Mouse (Mus musculus) forebrain, embryonic 14.5 days (tissue): ENCODE results near the gene Hat1. TPM values are rescaled to one million over a fixed set of nuclear protein-coding genes. Genes with fewer than 3 reads are reported as not detected.

Experiments
- ATAC-seq: fragments of 200-750 bp; cut with Nextera tagmentation; 2 replicates; pipeline ENCODE4 v1.8.0; 2017; ENCODE audit warnings: mild to moderate bottlenecking, moderate library complexity
- DNase-seq: peaks from one replicate; pipeline ENCODE4 v3.0.0-alpha.2; 2015; ENCODE audit warnings: low spot score
- H3K27ac ChIP-seq: fragments of 300-500 bp; sonication (generic); 2 replicates; pipeline ENCODE4 v1.5.1; 2014; ENCODE audit warnings: low read depth, mild to moderate bottlenecking, control low read depth, low read length, moderate library complexity
- H3K27me3 ChIP-seq: fragments of 300-500 bp; sonication (generic); replicated peaks from 2 replicates; pipeline ENCODE4 v1.6.1; 2014; ENCODE audit warnings: low read length, control low read depth, mixed read lengths; ENCODE audit not compliant: control insufficient read depth, insufficient read depth
- H3K36me3 ChIP-seq: fragments of 300-500 bp; sonication (generic); 2 replicates; pipeline ENCODE4 v1.6.1; 2014; ENCODE audit warnings: low read length, control low read depth; ENCODE audit not compliant: control insufficient read depth, insufficient read depth
- H3K4me1 ChIP-seq: fragments of 300-500 bp; sonication (generic); 2 replicates; pipeline ENCODE4 v1.6.1; 2014; ENCODE audit warnings: antibody characterized with exemption, low read length, control low read depth; ENCODE audit not compliant: control insufficient read depth, insufficient read depth
- H3K4me2 ChIP-seq: fragments of 300-500 bp; sonication (generic); 2 replicates; pipeline ENCODE4 v1.6.1; 2014; ENCODE audit warnings: mild to moderate bottlenecking, control low read depth, low read length
- H3K4me3 ChIP-seq: fragments of 300-500 bp; sonication (generic); 2 replicates; pipeline ENCODE4 v1.5.1; 2014; ENCODE audit warnings: low read depth, low read length, control low read depth
- H3K9ac ChIP-seq: fragments of 300-500 bp; sonication (generic); 2 replicates; pipeline ENCODE4 v1.6.1; 2014; ENCODE audit warnings: mild to moderate bottlenecking, low read length, control low read depth, moderate library complexity
- H3K9me3 ChIP-seq: fragments of 300-500 bp; sonication (generic); replicated peaks from 2 replicates; pipeline ENCODE4 v1.6.1; 2016; ENCODE audit warnings: low read length, control low read depth, mixed read lengths; ENCODE audit not compliant: control insufficient read depth
- WGBS: fragments of 180-500 bp; shearing (Covaris S2); extraction: QIAGEN DNeasy Blood & Tissue Kit; methylation state at CpG from one replicate; pipeline ENCODE4 v1.1.7; 2014; 5-methylcytosine and 5-hydroxymethylcytosine counted together
- polyA plus RNA-seq: library from polyadenylated mRNA; unstranded; fragments of >200 nt; fragmentation: Nextera tagmentation; extraction: Ambion mirVana; gene quantifications from 2 replicates; pipeline ENCODE4 v1.2.1, GENCODE M21; 2014

Hat1 gene
- 89.0 and 96.6 TPM in 2 replicates for polyA plus RNA-seq

DNA sequence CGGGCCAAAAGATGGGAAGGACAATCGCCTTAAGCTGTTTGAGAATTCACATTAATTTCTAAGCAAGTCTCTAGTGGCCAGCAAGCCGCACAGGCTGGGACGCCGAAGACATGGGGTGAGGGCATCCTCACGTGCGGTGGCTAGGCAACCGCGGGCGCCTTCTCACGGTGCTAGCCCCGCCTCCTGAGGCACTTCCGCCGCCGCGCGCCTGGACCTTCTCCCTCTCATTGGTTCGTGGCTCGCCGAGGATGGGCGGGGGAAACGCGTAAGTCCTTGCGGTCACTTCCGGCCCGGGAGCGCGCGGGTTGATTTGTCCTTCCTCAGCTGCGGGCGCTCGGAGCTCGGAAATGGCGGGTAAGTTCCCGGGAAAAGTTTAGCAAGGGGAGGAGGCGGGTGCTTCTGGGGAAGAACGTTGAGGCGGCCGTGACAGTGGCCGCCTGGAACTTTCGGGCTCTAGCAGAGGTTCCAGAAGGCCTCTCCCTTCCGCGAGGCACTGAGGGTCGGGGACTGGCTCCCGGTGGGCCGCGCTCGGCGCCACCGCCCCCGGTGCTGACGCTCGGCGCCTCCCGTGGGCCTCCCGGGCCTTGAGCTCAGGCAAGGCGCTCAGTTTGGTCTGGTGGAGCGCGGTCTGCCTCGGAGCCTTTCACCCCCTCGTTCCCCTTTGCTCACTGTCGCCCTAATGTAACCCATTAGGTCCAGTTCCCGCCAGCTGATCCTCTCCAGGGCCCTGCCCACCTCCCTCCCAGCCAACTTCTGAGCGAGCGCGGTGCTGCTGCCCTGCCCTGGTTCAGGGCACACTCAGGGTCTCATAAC lies at the start of gene Hat1:
Gene Hat1 (plus strand): TSS at position 8 of the 813 bp plus-strand sequence.
- Histone ChIP-seq H3K9me3 (no peaks in the 10 kb centered on the region), H3K9ac (peak within 1 kb of the TSS; percentile 77), H3K27ac (peak within 1 kb of the TSS; percentile 72), H3K4me2 (peak within 1 kb of the TSS; percentile 77), H3K27me3 (no peaks in the 10 kb centered on the region), H3K4me1 (no peaks in the 10 kb centered on the region), H3K4me3 (peak within 1 kb of the TSS; percentile 93), H3K36me3 (0 out of 2 replicates have a peak, but pooled peaks cover 5% of the 10 kb centered on the region)
- ATAC-seq: peak; percentile 100
- DNase-seq: peak; percentile 98
- WGBS: under 1% methylated on average over 66 of the region's 66 CpGs

DNA sequence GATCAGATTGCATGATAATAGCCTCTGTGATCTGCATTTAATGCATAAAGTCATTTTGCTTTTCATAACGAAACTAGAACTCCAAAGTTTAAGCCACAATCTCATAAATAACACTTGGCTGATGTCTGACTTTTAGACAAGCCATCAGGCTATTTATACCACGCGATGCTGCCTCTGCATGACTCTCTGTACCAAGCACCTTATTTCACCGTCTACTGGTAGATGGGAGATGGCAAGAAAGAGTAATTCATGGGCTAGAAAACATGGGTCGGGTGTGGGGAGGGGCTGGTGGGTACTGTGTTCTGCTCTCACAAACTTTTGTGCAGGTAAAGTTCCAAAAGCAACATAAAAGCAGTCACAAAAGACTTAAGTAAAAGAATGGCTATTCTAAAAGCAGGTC lies 48.6 kb upstream of the Hat1 start:
- no peaks in the 10 kb centered on the region for H3K9me3 ChIP-seq
- peaks cover 24% of the 10 kb centered on the region for H3K36me3 ChIP-seq
- 89% methylated on average over 5 of the region's 5 CpGs for WGBS
- no peak overlapping the region for H3K27ac ChIP-seq
- H3K4me1 ChIP-seq: no peaks in the 10 kb centered on the region
- ATAC-seq (no peak), DNase-seq (no peak)
- no peak overlapping the region for H3K4me3 ChIP-seq
- H3K9ac ChIP-seq: no peak overlapping the region
- H3K4me2 ChIP-seq: no peak overlapping the region
- no peaks in the 10 kb centered on the region for H3K27me3 ChIP-seq

DNA sequence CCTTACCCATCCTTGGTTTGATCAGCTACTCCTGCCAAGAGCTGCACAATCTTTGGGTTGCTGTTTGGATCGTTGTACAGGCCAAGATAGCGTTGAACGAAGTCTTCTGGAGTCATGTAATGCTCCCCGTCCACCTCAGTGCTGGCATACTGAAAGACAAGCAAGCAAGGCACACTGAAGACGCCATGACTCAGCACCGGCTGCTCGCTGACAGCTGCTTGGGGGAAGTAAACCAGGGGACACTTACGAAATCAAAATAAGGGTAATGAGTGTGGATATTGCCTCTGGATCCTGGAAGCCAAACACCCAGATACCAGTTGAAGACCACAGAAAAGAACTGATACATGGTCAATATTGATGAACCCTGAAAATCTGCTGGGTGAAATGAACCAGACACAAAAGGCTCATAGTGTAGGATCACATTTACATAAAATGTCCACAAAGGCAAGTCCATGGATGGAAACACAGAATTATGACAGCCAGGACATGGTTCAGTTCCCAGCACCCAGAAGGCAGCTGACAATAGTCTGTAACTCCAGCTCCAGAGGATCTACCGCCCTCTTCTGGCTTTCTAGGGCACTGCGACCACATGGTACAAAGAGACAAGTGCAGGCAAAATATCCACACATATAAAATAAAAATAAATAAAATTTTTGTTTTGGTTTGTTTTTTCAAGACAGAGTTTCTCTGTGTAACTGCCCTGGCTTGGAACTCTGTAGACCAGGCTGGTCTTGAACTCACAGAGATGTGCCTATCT lies 44.7 kb upstream of the Hat1 start:
- Histone ChIP-seq H3K4me2 (no peak overlapping the region), H3K27me3 (no peaks in the 10 kb centered on the region), H3K27ac (no peak overlapping the region), H3K9ac (no peak overlapping the region), H3K4me3 (no peak overlapping the region), H3K36me3 (peaks cover 20% of the 10 kb centered on the region), H3K9me3 (no peaks in the 10 kb centered on the region), H3K4me1 (no peaks in the 10 kb centered on the region)
- no peak for ATAC-seq
- no peak for DNase-seq
- 90% methylated on average over 10 of the region's 10 CpGs for WGBS

DNA sequence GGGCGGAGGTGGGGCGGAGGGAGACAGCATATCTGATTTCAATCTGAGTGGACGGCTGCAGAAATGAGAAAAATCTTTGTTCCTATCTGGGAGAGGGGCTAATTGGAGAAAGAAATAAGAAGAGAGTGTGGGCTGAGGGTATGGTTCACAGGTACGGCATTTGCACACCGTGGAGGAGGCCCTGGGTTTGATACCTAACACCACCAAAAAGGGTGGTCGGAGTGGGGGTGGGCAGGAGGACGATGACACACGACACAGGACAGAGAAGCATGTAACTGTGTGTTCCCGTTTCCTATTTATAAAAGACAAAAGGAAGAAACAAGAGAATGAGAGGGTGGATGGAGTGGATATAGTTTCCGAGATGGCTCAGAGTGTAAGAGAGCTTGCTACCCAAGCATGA lies 41.6 kb upstream of the Hat1 start:
- no peaks in the 10 kb centered on the region for H3K27me3 ChIP-seq
- peaks cover 16% of the 10 kb centered on the region for H3K36me3 ChIP-seq
- no peaks in the 10 kb centered on the region for H3K9me3 ChIP-seq
- DNase-seq (no peak), ATAC-seq (no peak)
- no peak overlapping the region for H3K9ac ChIP-seq
- H3K4me3 ChIP-seq: no peak overlapping the region
- H3K4me1 ChIP-seq: no peaks in the 10 kb centered on the region
- whole genome bisulfite sequencing: 90% methylated on average over 10 of the region's 10 CpGs
- no peak overlapping the region for H3K27ac ChIP-seq
- H3K4me2 ChIP-seq: no peak overlapping the region

GRCm38 (mm10) chr2:71347732-71348490 lies 40.8 kb upstream of the Hat1 start:
- no peak for ATAC-seq
- WGBS: 95% methylated on average over 20 of the region's 20 CpGs

DNA sequence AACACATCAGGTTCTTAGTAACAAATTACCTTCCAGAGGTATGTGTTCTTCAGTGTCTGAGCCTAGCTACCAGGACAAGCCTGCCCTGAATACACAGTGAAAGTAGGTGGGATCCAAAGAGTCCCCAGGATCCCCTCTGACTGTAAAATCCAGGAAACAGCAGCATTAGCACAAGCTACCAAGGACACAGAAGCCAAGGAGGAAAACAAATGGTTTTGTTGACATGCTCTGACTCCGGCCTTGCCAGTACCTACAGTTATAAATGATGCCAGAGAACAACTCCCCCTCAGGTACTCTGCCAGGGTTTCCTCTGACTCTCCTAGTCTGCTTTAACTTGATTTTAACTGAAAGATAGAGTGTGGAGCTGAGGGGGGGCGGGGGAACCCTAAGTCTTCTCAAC lies 39.2 kb upstream of the Hat1 start:
- ATAC-seq: no peak

More at GRCm38 (mm10) chr2:71347732-71348490, 40.8 kb upstream of the Hat1 start:
- Histone ChIP-seq H3K4me2 (no peak overlapping the region), H3K9ac (no peak overlapping the region), H3K4me1 (no peaks in the 10 kb centered on the region), H3K4me3 (no peak overlapping the region), H3K27ac (no peak overlapping the region), H3K36me3 (peaks cover 9% of the 10 kb centered on the region; the same call in 1 of the 2 replicates), H3K27me3 (no peaks in the 10 kb centered on the region), H3K9me3 (no peaks in the 10 kb centered on the region)
- DNase-seq: no peak

GRCm38 (mm10) chr2:71350181-71350580 lies 38.6 kb upstream of the Hat1 start:
- Histone ChIP-seq H3K27ac (no peak overlapping the region), H3K9me3 (no peaks in the 10 kb centered on the region), H3K36me3 (no peaks in the 10 kb centered on the region), H3K4me1 (no peaks in the 10 kb centered on the region), H3K9ac (no peak overlapping the region), H3K4me3 (no peak overlapping the region), H3K27me3 (no peaks in the 10 kb centered on the region), H3K4me2 (no peak overlapping the region)
- DNase-seq (no peak), ATAC-seq (no peak)
- 87% methylated on average over 7 of the region's 7 CpGs for WGBS

More for the DNA sequence above, 39.2 kb upstream of the Hat1 start:
- no peak overlapping the region for H3K4me3 ChIP-seq
- no peak overlapping the region for H3K4me2 ChIP-seq
- DNase-seq: no peak
- no peaks in the 10 kb centered on the region for H3K4me1 ChIP-seq
- H3K27ac ChIP-seq: no peak overlapping the region
- H3K9me3 ChIP-seq: no peaks in the 10 kb centered on the region
- WGBS: 88% methylated on average over 2 of the region's 2 CpGs
- no peaks in the 10 kb centered on the region for H3K27me3 ChIP-seq
- H3K36me3 ChIP-seq: no peaks in the 10 kb centered on the region
- no peak overlapping the region for H3K9ac ChIP-seq

- ATAC-seq: no peak
Measured at GRCm38 (mm10) chr2:71350904-71351726, 37.6 kb upstream of the Hat1 start.

More at GRCm38 (mm10) chr2:71350904-71351726, 37.6 kb upstream of the Hat1 start:
- Histone ChIP-seq H3K4me2 (no peak overlapping the region), H3K36me3 (no peaks in the 10 kb centered on the region), H3K27me3 (no peaks in the 10 kb centered on the region), H3K27ac (no peak overlapping the region), H3K9me3 (no peaks in the 10 kb centered on the region), H3K4me1 (no peaks in the 10 kb centered on the region), H3K9ac (no peak overlapping the region), H3K4me3 (no peak overlapping the region)
- no peak for DNase-seq
- 92% methylated on average over 11 of the region's 11 CpGs for WGBS
